Mouse (Mus musculus) limb, embryonic 14.5 days (tissue): ENCODE measurements at regions not wholly inside any gene's neighbourhood (a gene's known extent, or its start where the extent isn't known, plus 50 kb on each side); places are given as distances from the start of the nearest gene placed in this dataset.

Source experiments
- ATAC-seq: fragments of 200-750 bp; cut with Nextera tagmentation; 2 replicates; pipeline ENCODE4 v1.8.0; 2017; ENCODE audit warnings: low read depth, moderate number of reproducible peaks, moderate TSS enrichment; ENCODE audit not compliant: low FRiP score
- DNase-seq: peaks from one replicate; pipeline ENCODE4 v3.0.0-alpha.2; 2015; ENCODE audit warnings: low spot score
- H3K27ac ChIP-seq: fragments of 300-500 bp; sonication (generic); replicated peaks from 2 replicates; pipeline ENCODE4 v1.5.1; 2014; ENCODE audit warnings: low read depth, mild to moderate bottlenecking, low read length, moderate library complexity, mixed read lengths
- H3K27me3 ChIP-seq: fragments of 300-500 bp; sonication (generic); 2 replicates; pipeline ENCODE4 v1.6.1; 2014; ENCODE audit warnings: low read length, mixed read lengths; ENCODE audit not compliant: control insufficient read depth, insufficient read depth
- H3K36me3 ChIP-seq: fragments of 300-500 bp; sonication (generic); 2 replicates; pipeline ENCODE4 v1.6.1; 2014; ENCODE audit warnings: mild to moderate bottlenecking, low read length, moderate library complexity, mixed read lengths; ENCODE audit not compliant: control insufficient read depth, insufficient read depth
- H3K4me1 ChIP-seq: fragments of 300-500 bp; sonication (generic); 2 replicates; pipeline ENCODE4 v1.6.1; 2014; ENCODE audit warnings: antibody characterized with exemption, low read length, mixed read lengths; ENCODE audit not compliant: control insufficient read depth, insufficient read depth
- H3K4me2 ChIP-seq: fragments of 300-500 bp; sonication (generic); replicated peaks from 2 replicates; pipeline ENCODE4 v1.6.1; 2014; ENCODE audit warnings: low read depth, mild to moderate bottlenecking, low read length, moderate library complexity; ENCODE audit not compliant: severe bottlenecking
- H3K4me3 ChIP-seq: fragments of 300-500 bp; sonication (generic); replicated peaks from 2 replicates; pipeline ENCODE4 v1.5.1; 2014; ENCODE audit warnings: low read length
- H3K9ac ChIP-seq: fragments of 300-500 bp; sonication (generic); 2 replicates; pipeline ENCODE4 v1.6.1; 2014; ENCODE audit warnings: mild to moderate bottlenecking, low read depth, low read length, moderate library complexity; ENCODE audit not compliant: severe bottlenecking
- H3K9me3 ChIP-seq: fragments of 300-500 bp; sonication (generic); 2 replicates; pipeline ENCODE4 v1.6.1; 2016; ENCODE audit warnings: low read length; ENCODE audit not compliant: control insufficient read depth
- POLR2A ChIP-seq: fragments of 200-500 bp; IDR thresholded peaks from 2 replicates; pipeline ENCODE4 v1.8.0; 2012; ENCODE audit warnings: inconsistent platforms, mild to moderate bottlenecking, moderate library complexity, borderline replicate concordance; ENCODE audit not compliant: insufficient read depth, insufficient read length; ENCODE audit errors: extremely low read depth
- WGBS: fragments of 180-500 bp; shearing (Covaris S2); extraction: QIAGEN DNeasy Blood & Tissue Kit; methylation state at CpG from one replicate; pipeline ENCODE4 v1.1.7; 2014; 5-methylcytosine and 5-hydroxymethylcytosine counted together

DNA sequence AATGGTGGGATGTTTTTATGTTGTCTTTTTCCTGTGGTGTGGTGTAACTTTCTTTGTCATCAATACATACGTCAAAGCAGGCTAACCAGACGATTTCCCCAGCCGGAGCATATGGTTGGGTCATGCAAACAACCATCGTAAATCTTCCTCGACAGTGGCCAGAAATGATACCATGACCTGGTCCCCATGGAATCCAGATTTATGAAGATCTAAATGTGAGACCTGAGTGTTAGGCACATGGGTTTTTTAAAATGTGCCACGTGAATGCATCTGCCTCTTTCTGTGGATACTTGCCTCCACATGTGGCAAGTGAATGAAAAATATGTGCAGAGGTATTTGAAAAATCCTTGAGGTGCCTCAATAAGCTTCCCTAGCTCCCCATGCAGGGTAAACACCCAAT, 190.8 kb upstream of the Lrtm1 start:
- Histone ChIP-seq H3K27ac (no peak overlapping the region), H3K9ac (no peak overlapping the region), H3K4me2 (no peak overlapping the region), H3K4me1 (peaks cover 9% of the 10 kb centered on the region), H3K4me3 (no peak overlapping the region), H3K36me3 (no peaks in the 10 kb centered on the region), H3K9me3 (no peaks in the 10 kb centered on the region), H3K27me3 (no peaks in the 10 kb centered on the region)
- DNase-seq: peak; percentile 12
- 15% methylated on average over 6 of the region's 6 CpGs for WGBS
- TF ChIP-seq POLR2A: no peak
- no peak for ATAC-seq

DNA sequence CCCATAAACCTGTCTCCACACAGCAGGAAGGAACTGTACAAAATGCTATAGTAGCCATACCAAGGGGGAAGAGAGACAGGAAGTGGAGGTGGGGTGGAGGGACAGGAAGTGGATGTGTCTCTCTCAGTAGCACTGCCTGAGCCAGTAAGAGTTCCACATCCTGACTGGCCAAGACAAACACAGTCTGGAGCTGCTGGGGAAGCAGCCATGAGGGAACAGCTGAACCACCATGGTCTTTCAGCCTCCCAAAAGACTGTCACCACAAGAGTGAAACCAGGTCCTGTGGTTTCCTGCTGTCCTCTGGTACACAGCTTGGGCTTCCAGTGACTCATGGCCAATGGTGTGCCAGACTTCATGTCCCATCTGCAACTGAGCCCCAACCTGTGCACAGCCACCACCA, 180.9 kb upstream of the Lrtm1 start:
- Histone ChIP-seq H3K27ac (no peak overlapping the region), H3K4me1 (0 out of 2 replicates have a peak, but pooled peaks cover 4% of the 10 kb centered on the region), H3K36me3 (no peaks in the 10 kb centered on the region), H3K9ac (no peak overlapping the region), H3K9me3 (no peaks in the 10 kb centered on the region), H3K27me3 (no peaks in the 10 kb centered on the region), H3K4me2 (no peak overlapping the region), H3K4me3 (no peak overlapping the region)
- DNase-seq (no peak), ATAC-seq (no peak)
- TF ChIP-seq POLR2A: no peak

DNA sequence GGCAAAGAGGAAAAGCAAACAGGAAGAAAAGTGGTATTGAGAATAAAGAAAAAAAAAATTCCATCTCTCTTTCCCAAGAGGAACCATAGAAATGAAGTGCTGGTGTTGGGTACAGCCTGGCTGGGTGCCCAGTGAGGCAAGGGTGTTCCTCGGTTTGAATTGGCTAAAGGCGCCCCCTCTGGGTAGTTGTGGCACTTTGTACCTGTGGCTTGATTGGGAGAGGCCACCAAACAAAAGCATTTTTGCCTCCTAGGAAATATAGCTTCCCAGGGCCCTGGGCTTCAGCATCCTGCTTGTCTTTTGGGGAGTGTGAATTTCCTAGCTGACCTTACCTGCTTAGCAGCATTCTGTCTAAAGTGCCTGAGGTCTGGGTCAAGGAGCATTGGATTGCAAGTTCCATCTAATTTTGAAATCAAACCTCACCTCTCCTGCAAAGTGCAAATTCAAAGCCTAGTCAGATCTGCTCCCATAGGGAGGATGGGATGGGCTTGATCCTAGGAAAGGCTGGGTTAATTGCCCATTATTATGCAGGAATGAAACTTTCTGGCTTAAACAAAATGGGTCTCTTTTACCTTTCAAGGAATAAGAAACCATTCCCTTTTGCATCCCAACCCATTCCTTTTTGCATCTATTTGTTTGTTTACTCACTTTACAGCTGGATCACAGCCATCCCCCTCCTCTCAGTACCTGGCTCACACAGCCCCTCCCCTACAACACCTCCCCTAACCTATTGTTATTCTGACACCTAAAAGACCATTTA, 169.0 kb upstream of the Lrtm1 start:
- ATAC-seq (no peak), DNase-seq (no peak)
- Histone ChIP-seq H3K27ac (no peak overlapping the region), H3K9me3 (no peaks in the 10 kb centered on the region), H3K27me3 (no peaks in the 10 kb centered on the region), H3K36me3 (no peaks in the 10 kb centered on the region), H3K4me2 (no peak overlapping the region), H3K9ac (no peak overlapping the region), H3K4me3 (no peak overlapping the region), H3K4me1 (0 out of 2 replicates have a peak, but pooled peaks cover 5% of the 10 kb centered on the region)
- TF ChIP-seq POLR2A: no peak
- WGBS: 19% methylated on average over 2 of the region's 2 CpGs
